19 mouse cellular contexts compared by ENCODE assay signal in the genomic region with DNA sequence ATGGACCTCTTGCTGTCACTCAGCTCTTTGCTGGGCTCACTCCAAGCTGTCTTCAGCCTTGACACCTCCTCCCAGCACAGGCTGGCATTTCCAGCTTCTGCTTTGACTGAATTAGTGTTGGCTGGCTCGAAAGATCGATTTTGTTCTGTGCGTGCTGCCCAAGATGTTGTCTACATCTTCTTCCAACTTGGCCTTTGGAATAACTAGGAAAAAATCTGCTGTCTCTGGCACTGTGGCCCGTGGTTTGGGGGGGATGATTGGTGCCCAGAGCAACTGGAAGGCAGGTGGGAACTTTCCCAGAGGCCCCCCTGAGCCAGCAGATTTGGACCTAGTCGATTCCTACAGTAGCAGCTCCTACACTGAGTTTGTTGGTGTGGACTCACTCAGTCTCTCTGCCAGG.
A peak's percentile ranks its signal among the peaks of the same experiment; 100 is the strongest.
DNase-seq lines count a peak whose midpoint lies in the region; ATAC-seq and TF ChIP-seq lines count a peak whose summit lies in the region.
"Had no signal": no experiment of that assay in that cellular context is flagged by ENCODE, and none has a peak within 500 bp of the region (broad histone marks: within the 10 kb centered on the region; RNA-seq: fewer than 3 reads in every experiment).

No protein-coding gene starts in this region.

- no peaks in the 10 kb centered on the region; the same call in 1 of the 2 replicates for H3K27me3 ChIP-seq in heart, adult 2 months (ENCODE audit: control insufficient read depth, insufficient read depth, low read length)
- H3K27me3 ChIP-seq in midbrain, embryonic 11.5 days (ENCODE audit: control insufficient read depth, insufficient read depth, low read length): no peaks in the 10 kb centered on the region
- H3K27me3 ChIP-seq: hindbrain, embryonic 15.5 days; liver, embryonic 12.5 days; neural tube, embryonic 12.5 days had no signal

- no peak overlapping the region for H3K4me3 ChIP-seq in heart, adult 2 months
- no peak overlapping the region for H3K4me3 ChIP-seq in midbrain, embryonic 11.5 days (ENCODE audit: low read depth, low read length)
- H3K4me3 ChIP-seq: embryonic facial prominence, embryonic 10.5 days; erythroblast, embryonic 14.5 days; hindbrain, embryonic 15.5 days; limb, embryonic 10.5 days; liver, embryonic 12.5 days; neural tube, embryonic 12.5 days had no signal

- H3K79me2 ChIP-seq in heart, adult 2 months (replicated peaks; ENCODE audit: control insufficient read depth, insufficient read depth, low read length): no peaks in the 10 kb centered on the region

- no peak for TF ChIP-seq CTCF in heart, adult 2 months (IDR thresholded peaks at IDR 0.05)

- no peak for TF ChIP-seq POLR2A in heart, adult 2 months (IDR thresholded peaks at IDR 0.05; ENCODE audit: insufficient read depth, low read depth, low read length)

- no peaks in the 10 kb centered on the region for H3K9me3 ChIP-seq in midbrain, embryonic 11.5 days (ENCODE audit: control insufficient read depth, low read length)
- H3K9me3 ChIP-seq: embryonic facial prominence, embryonic 10.5 days; G1E; hindbrain, embryonic 15.5 days; limb, embryonic 10.5 days; liver, embryonic 12.5 days; neural tube, embryonic 12.5 days had no signal

- TF ChIP-seq EP300 in heart, adult 2 months (IDR thresholded peaks at IDR 0.05; ENCODE audit: insufficient read depth, low read depth, low read length): no peak

- H3K4me2 ChIP-seq in midbrain, embryonic 11.5 days: no peak overlapping the region
- H3K4me2 ChIP-seq: hindbrain, embryonic 15.5 days; liver, embryonic 12.5 days; neural tube, embryonic 12.5 days had no signal

- 75% methylated on average over 5 of the region's 5 CpGs for WGBS in heart, adult 2 months
- 83% methylated on average over 5 of the region's 5 CpGs for WGBS in midbrain, embryonic 11.5 days

- no peak for DNase-seq in frontal cortex, postnatal 10 days (ENCODE audit: low spot score in 2 of 2)
- peak; percentile 13 to 38 for DNase-seq in frontal cortex, postnatal 36 days (ENCODE audit: low spot score in 2 of 2)
- peak; percentile 43 to 71 for DNase-seq in layer of hippocampus, postnatal 14 days (ENCODE audit: low spot score in 2 of 2)
- peak; percentile 12 to 24 for DNase-seq in right cerebral cortex, postnatal 36 days (ENCODE audit: low spot score in 2 of 2)
- no peak for DNase-seq in heart, adult 2 months
- no peak for DNase-seq in midbrain, embryonic 11.5 days (ENCODE audit: low spot score, missing footprints)
- DNase-seq: cerebellum, adult 8-10 months; kidney, adult 18-20 months; kidney, postnatal 25 days; lung, postnatal 10 days had no signal

- no peaks in the 10 kb centered on the region for H3K4me1 ChIP-seq in heart, adult 2 months (ENCODE audit: control insufficient read depth, insufficient read depth, low read length)
- H3K4me1 ChIP-seq in midbrain, embryonic 11.5 days (ENCODE audit: control insufficient read depth, insufficient read depth, low read length): no peaks in the 10 kb centered on the region
- H3K4me1 ChIP-seq: hindbrain, embryonic 15.5 days; liver, embryonic 12.5 days; neural tube, embryonic 12.5 days had no signal

- intact Hi-C loops in heart, adult 2 months (cut with DNase I): no loop called here

- no peak overlapping the region for H3K27ac ChIP-seq in heart, adult 2 months
- no peak overlapping the region for H3K27ac ChIP-seq in midbrain, embryonic 11.5 days (ENCODE audit: low read depth, low read length)
- H3K27ac ChIP-seq: embryonic facial prominence, embryonic 10.5 days; hindbrain, embryonic 15.5 days; limb, embryonic 10.5 days; liver, embryonic 12.5 days; neural tube, embryonic 12.5 days; stomach, postnatal 0 days had no signal

- no peak overlapping the region for H3K9ac ChIP-seq in heart, adult 2 months (ENCODE audit: low read depth, low read length)
- H3K9ac ChIP-seq in midbrain, embryonic 11.5 days (ENCODE audit: low read length): no peak overlapping the region
- H3K9ac ChIP-seq: hindbrain, embryonic 15.5 days; liver, embryonic 12.5 days; neural tube, embryonic 12.5 days had no signal

- no peaks in the 10 kb centered on the region for H3K36me3 ChIP-seq in heart, adult 2 months (ENCODE audit: control insufficient read depth, insufficient read depth, low read length)
- no peaks in the 10 kb centered on the region for H3K36me3 ChIP-seq in midbrain, embryonic 11.5 days (ENCODE audit: control insufficient read depth, insufficient read depth, low read length)
- H3K36me3 ChIP-seq: embryonic facial prominence, embryonic 10.5 days; G1E; hindbrain, embryonic 15.5 days; limb, embryonic 10.5 days; liver, embryonic 12.5 days; neural tube, embryonic 12.5 days had no signal

- ATAC-seq in frontal cortex, adult (ENCODE audit: low TSS enrichment): peak; percentile 62; the same call in 1 of the 2 replicates
- ATAC-seq in midbrain, embryonic 11.5 days (ENCODE audit: low FRiP score): no peak
- ATAC-seq: liver, embryonic 12.5 days had no signal

Comparison
In these comparisons a context has a peak if more than half of its experiments do, and no peak if none do; other contexts are left out.
1. DNase-seq: peak in frontal cortex, postnatal 36 days (2 of 2), layer of hippocampus, postnatal 14 days (2 of 2) and right cerebral cortex, postnatal 36 days (2 of 2); none in frontal cortex, postnatal 10 days (0 of 2), heart, adult 2 months (0 of 2) and midbrain, embryonic 11.5 days (single experiment).